Mouse (Mus musculus) heart, adult 2 months (tissue): ENCODE measurements around the gene Amotl1. TPM values are rescaled to one million over a fixed set of nuclear protein-coding genes. Genes with fewer than 3 reads are reported as not detected.

Source experiments
- DNase-seq, 2 experiments: peaks; one replicate each; pipeline ENCODE4 v3.0.0; 2021
- H3K27ac ChIP-seq: fragments of 200-600 bp; 2 replicates; pipeline ENCODE4 v1.8.1; 2022
- H3K27me3 ChIP-seq: fragments of 200-500 bp; 2 replicates; pipeline ENCODE4 v1.6.1; 2012; ENCODE audit warnings: mild to moderate bottlenecking, low read length, inconsistent platforms, mixed read lengths; ENCODE audit not compliant: control insufficient read depth, insufficient read depth
- H3K36me3 ChIP-seq: fragments of 200-500 bp; 2 replicates; pipeline ENCODE4 v1.6.1; 2012; ENCODE audit warnings: low read length, inconsistent platforms; ENCODE audit not compliant: control insufficient read depth, insufficient read depth
- H3K4me1 ChIP-seq: fragments of 200-500 bp; 2 replicates; pipeline ENCODE4 v1.6.1; 2011; ENCODE audit warnings: low read length; ENCODE audit not compliant: control insufficient read depth, insufficient read depth
- H3K4me3 ChIP-seq: fragments of 200-600 bp; 2 replicates; pipeline ENCODE4 v1.8.1; 2022
- H3K79me2 ChIP-seq: fragments of 200-500 bp; replicated peaks from 2 replicates; pipeline ENCODE4 v1.6.1; 2012; ENCODE audit warnings: mild to moderate bottlenecking, inconsistent platforms, low read length, moderate library complexity, mixed read lengths; ENCODE audit not compliant: control insufficient read depth, insufficient read depth
- H3K9ac ChIP-seq: fragments of 200-500 bp; 2 replicates; pipeline ENCODE4 v1.6.1; 2012; ENCODE audit warnings: low read depth, mild to moderate bottlenecking, control low read depth, inconsistent platforms, low read length, mixed read lengths
- CTCF ChIP-seq: fragments of 200-600 bp; IDR thresholded peaks from 2 replicates; pipeline ENCODE4 v1.8.1; 2022; ENCODE audit warnings: antibody characterized with exemption, mild to moderate bottlenecking, moderate library complexity
- EP300 ChIP-seq: fragments of 200-500 bp; IDR thresholded peaks from 2 replicates; pipeline ENCODE4 v1.6.1; 2011; ENCODE audit warnings: low read depth, low read length, control low read depth; ENCODE audit not compliant: insufficient read depth
- POLR2A ChIP-seq: fragments of 200-500 bp; IDR thresholded peaks from 2 replicates; pipeline ENCODE4 v1.6.1; 2011; ENCODE audit warnings: mild to moderate bottlenecking, low read depth, low read length, control low read depth; ENCODE audit not compliant: insufficient read depth
- WGBS: fragments of 180-500 bp; shearing (Covaris S2); methylation state at CpG from one replicate; pipeline ENCODE4 v1.1.7; 2018; 5-methylcytosine and 5-hydroxymethylcytosine counted together
- intact Hi-C: fragments of 180-260 bp; cut with DNase I; formaldehyde crosslinking; loops from one replicate; pipeline ENCODE4 v1.15.1; 2025
- polyA plus RNA-seq: library from polyadenylated mRNA; depleted of rRNA; stranded (reverse); fragments of >200 nt; gene quantifications from 2 replicates; pipeline ENCODE4 v1.2.3, GENCODE M21; 2012
- total RNA-seq, 2 experiments: library from RNA; stranded (reverse); gene quantifications; 2 replicates each; pipeline ENCODE4 v1.2.3; 2021

Amotl1 gene
- total and polyA plus RNA-seq, 3 experiments: 27.4 to 59.5 (median 58.3) TPM

DNA sequence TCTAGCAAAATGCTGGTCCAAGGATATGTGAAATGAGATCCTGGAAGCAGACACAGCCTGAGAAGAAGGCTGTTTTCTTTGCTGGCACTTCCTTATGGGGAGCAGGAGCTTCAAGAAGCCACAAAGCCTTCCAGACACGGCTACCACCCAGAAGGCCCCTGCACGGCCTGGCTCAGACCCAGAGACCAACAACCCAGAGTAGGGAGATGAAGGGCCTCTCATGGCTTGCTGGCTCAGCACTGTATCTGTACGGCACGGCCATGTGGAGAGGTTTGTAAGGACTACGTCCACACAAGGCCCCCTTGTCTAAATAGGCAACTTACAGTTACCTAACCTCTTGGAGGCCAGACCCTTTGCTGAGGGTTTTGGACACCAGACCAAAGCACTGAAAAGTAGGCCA lies 45.1 kb downstream of the Amotl1 start:
- peaks cover 17% of the 10 kb centered on the region for H3K4me1 ChIP-seq
- no peak for TF ChIP-seq POLR2A
- TF ChIP-seq EP300: no peak
- no peak for TF ChIP-seq CTCF
- H3K36me3 ChIP-seq: no peaks in the 10 kb centered on the region
- no peak overlapping the region for H3K4me3 ChIP-seq
- 63% methylated on average over 5 of the region's 5 CpGs for WGBS
- peaks cover 10% of the 10 kb centered on the region for H3K79me2 ChIP-seq
- DNase-seq: no peak
- intact Hi-C loops: no loop called here
- no peak overlapping the region for H3K9ac ChIP-seq
- H3K27me3 ChIP-seq: no peaks in the 10 kb centered on the region
- H3K27ac ChIP-seq: no peak overlapping the region

- Histone ChIP-seq H3K27me3 (no peaks in the 10 kb centered on the region), H3K9ac (no peak overlapping the region), H3K27ac (no peak overlapping the region), H3K79me2 (peaks cover 8% of the 10 kb centered on the region), H3K4me3 (no peak overlapping the region), H3K4me1 (peaks cover 12% of the 10 kb centered on the region), H3K36me3 (no peaks in the 10 kb centered on the region)
- intact Hi-C loops: no loop called here
- 90% methylated on average over 2 of the region's 2 CpGs for WGBS
- DNase-seq: no peak
- TF ChIP-seq EP300: no peak
Observed at GRCm38 (mm10) chr9:14598157-14598556, 46.7 kb downstream of the Amotl1 start.

DNA sequence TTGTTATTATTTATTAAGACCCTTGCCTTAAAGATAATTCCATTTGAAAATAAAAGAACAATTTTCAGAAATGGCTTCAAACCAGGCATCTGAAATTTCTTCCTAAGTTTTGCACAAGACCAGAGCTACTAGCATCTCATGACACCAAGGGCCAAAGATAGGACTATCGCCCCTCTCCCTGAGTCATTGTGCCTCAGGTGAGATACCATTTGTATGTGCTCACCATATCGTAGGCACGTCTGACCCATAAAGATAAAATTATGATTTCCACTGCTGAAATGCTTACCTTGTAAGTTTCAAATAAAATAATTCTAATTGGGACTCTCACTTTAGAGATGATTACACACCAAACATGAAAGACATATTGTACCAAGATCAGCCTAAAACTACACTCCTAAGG lies 47.4 kb downstream of the Amotl1 start:
- no peak for DNase-seq
- Histone ChIP-seq H3K36me3 (no peaks in the 10 kb centered on the region), H3K27me3 (no peaks in the 10 kb centered on the region), H3K27ac (no peak overlapping the region), H3K4me1 (peaks cover 9% of the 10 kb centered on the region), H3K79me2 (peaks cover 7% of the 10 kb centered on the region), H3K4me3 (no peak overlapping the region), H3K9ac (no peak overlapping the region)
- no peak for TF ChIP-seq POLR2A
- no peak for TF ChIP-seq CTCF
- no peak for TF ChIP-seq EP300
- WGBS: 68% methylated on average over 3 of the region's 3 CpGs
- intact Hi-C loops: no loop called here

DNA sequence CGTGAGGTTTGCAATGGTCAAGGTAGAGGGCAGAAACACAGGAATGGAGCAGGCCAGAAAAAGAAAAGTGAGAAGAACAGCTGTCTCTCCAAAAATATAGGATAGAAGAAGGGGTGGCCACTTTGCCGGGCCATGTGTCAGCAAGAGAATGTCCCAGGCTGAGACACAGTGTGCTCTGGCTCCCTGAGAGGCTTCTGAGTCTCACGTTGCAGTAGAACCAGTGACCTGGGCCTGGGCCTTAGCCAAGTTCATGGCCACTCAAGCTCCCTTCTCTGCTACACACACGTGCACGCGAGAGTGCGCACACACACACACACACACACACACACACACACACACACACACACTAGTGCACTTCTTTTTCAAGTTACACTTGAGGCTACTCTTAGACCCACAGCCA lies 48.0 kb downstream of the Amotl1 start:
- Histone ChIP-seq H3K27ac (no peak overlapping the region), H3K27me3 (no peaks in the 10 kb centered on the region), H3K4me3 (no peak overlapping the region), H3K79me2 (peaks cover 3% of the 10 kb centered on the region), H3K9ac (no peak overlapping the region), H3K4me1 (peaks cover 6% of the 10 kb centered on the region), H3K36me3 (no peaks in the 10 kb centered on the region)
- 38% methylated on average over 7 of the region's 7 CpGs for WGBS
- TF ChIP-seq EP300: no peak
- TF ChIP-seq CTCF: no peak
- TF ChIP-seq POLR2A: no peak
- peak in 1 of 2 experiments; percentile 28 for DNase-seq
- intact Hi-C loops: no loop called here

- intact Hi-C loops: no loop called here
- no peaks in the 10 kb centered on the region for H3K36me3 ChIP-seq
- H3K27me3 ChIP-seq: no peaks in the 10 kb centered on the region
- TF ChIP-seq EP300: no peak
- TF ChIP-seq POLR2A: no peak
- TF ChIP-seq CTCF: no peak
- no peak overlapping the region for H3K27ac ChIP-seq
- DNase-seq: no peak
- no peak overlapping the region for H3K4me3 ChIP-seq
- peaks cover 3% of the 10 kb centered on the region for H3K79me2 ChIP-seq
- H3K9ac ChIP-seq: no peak overlapping the region
- peaks cover 6% of the 10 kb centered on the region for H3K4me1 ChIP-seq
- 69% methylated on average over 5 of the region's 5 CpGs for WGBS
Observed at GRCm38 (mm10) chr9:14596427-14596826, 48.4 kb downstream of the Amotl1 start.

DNA sequence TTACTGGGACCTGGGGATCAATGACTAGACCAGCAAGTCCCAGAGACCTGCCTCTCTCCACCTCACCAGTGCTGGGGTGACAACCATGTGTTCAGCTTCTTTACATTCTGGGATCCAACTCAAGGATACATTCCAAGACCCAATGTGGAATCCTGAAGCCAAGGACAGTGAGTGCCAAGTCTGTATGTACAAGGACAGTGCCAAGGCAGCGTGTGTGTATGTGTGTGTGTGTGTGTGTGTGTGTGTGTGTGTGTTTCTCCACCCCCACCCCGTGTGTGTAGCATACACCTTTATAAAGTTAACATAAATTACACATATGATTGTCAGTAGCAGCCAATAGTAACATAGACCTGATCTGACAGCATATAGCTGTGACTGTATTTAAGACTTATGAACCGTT lies 49.0 kb downstream of the Amotl1 start:
- Histone ChIP-seq H3K4me1 (peaks cover 7% of the 10 kb centered on the region), H3K36me3 (0 out of 2 replicates have a peak, but pooled peaks cover 3% of the 10 kb centered on the region), H3K27ac (no peak overlapping the region), H3K79me2 (peaks cover 3% of the 10 kb centered on the region), H3K9ac (no peak overlapping the region), H3K4me3 (no peak overlapping the region), H3K27me3 (no peaks in the 10 kb centered on the region)
- 89% methylated on average over 3 of the region's 3 CpGs for WGBS
- intact Hi-C loops: no loop called here
- TF ChIP-seq CTCF (no peak), POLR2A (no peak), EP300 (no peak)
- no peak for DNase-seq

DNA sequence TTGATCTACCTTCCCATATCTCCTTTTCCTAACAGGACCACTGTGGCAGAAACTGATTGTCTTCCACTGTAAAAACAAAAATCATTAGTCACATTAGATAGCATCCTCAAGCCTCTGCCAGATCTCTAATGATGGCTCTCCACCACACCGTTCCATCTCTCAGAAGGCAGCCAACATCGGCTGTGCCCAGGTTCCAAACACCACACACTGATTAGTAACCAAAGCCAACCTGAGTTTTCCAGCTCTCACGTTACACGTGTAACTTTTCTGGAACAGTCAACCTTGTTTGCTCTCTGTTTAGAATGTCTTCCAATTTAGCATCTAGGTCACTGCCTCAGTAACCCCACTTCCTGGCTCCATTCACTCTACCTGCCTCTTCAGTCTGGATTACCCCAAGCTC lies 51.0 kb downstream of the Amotl1 start:
- no peak for DNase-seq
- intact Hi-C loops: loop anchor here (5.0 kb wide), 1 partner anchor 47 kb away; no protein-coding TSS in a partner anchor
- WGBS: 58% methylated on average over 4 of the region's 4 CpGs
- Histone ChIP-seq H3K9ac (no peak overlapping the region), H3K79me2 (peaks cover 5% of the 10 kb centered on the region), H3K4me3 (no peak overlapping the region), H3K27ac (no peak overlapping the region), H3K4me1 (peaks cover 14% of the 10 kb centered on the region), H3K27me3 (no peaks in the 10 kb centered on the region), H3K36me3 (peaks cover 10% of the 10 kb centered on the region)
- no peak for TF ChIP-seq POLR2A
- no peak for TF ChIP-seq EP300
- no peak for TF ChIP-seq CTCF
